8 mouse cellular contexts compared by ENCODE assay signal in genomic region chr16:13667878-13668343, GRCm38 (mm10). TPM values are rescaled to one million over a fixed set of nuclear protein-coding genes. Genes with fewer than 3 reads are reported as not detected.
DNase-seq lines count a peak whose midpoint lies in the region; ATAC-seq and TF ChIP-seq lines count a peak whose summit lies in the region.

TSS of gene Parn (minus strand) at chr16:13668170.

- H3K9me3 ChIP-seq in ES-E14 (ENCODE audit: control insufficient read depth, insufficient read depth, low read depth, low read length): no peaks in the 10 kb centered on the region
- no peaks in the 10 kb centered on the region for H3K9me3 ChIP-seq in forebrain, embryonic 16.5 days (ENCODE audit: control insufficient read depth, low read length)
- no peaks in the 10 kb centered on the region for H3K9me3 ChIP-seq in lung, embryonic 14.5 days (ENCODE audit: low read depth, low read length)

- H3K4me2 ChIP-seq in forebrain, embryonic 16.5 days (ENCODE audit: low read length): peak within 1 kb of the TSS; percentile 61
- peak within 1 kb of the TSS; percentile 65 for H3K4me2 ChIP-seq in lung, embryonic 14.5 days

- in situ Hi-C loops in ES-E14 (cut with MboI; ENCODE audit: low sequenced_read_pairs in 2 of 2, unreplicated experiment in 2 of 2): no loop called here

- peak within 1 kb of the TSS; percentile 49 for H3K27ac ChIP-seq in ES-E14 (ENCODE audit: insufficient read depth, low read depth, low read length, poor library complexity, severe bottlenecking)
- peak within 1 kb of the TSS; percentile 66 for H3K27ac ChIP-seq in forebrain, embryonic 16.5 days (ENCODE audit: low read length)
- peak within 1 kb of the TSS; percentile 91 for H3K27ac ChIP-seq in layer of hippocampus, adult 2 months
- peak within 1 kb of the TSS; percentile 76 for H3K27ac ChIP-seq in lung, embryonic 14.5 days (ENCODE audit: low read depth)
- peak within 1 kb of the TSS; percentile 60; the same call in 1 of the 2 replicates for H3K27ac ChIP-seq in olfactory bulb, adult 2 months (ENCODE audit: insufficient read depth, low read depth, low read length)
- H3K27ac ChIP-seq in thymus, adult 2 months (ENCODE audit: control insufficient read depth, insufficient read depth, low read length): peak within 1 kb of the TSS; percentile 11; the same call in 1 of the 2 replicates

- WGBS in forebrain, embryonic 16.5 days: 0% methylated on average over 35 of the region's 35 CpGs
- WGBS in lung, embryonic 14.5 days: under 1% methylated on average over 35 of the region's 35 CpGs
- WGBS in olfactory bulb, adult 2 months: under 1% methylated on average over 35 of the region's 35 CpGs
- WGBS in thymus, adult 2 months: under 1% methylated on average over 35 of the region's 35 CpGs

- DNase-seq in ES-E14 (ENCODE audit: low read depth, low spot score): peak; percentile 81
- peak; percentile 94 for DNase-seq in cerebellum, adult 11-12 months
- peak; percentile 92 to 93 for DNase-seq in heart, postnatal 36 days
- DNase-seq in layer of hippocampus, adult 2 months (ENCODE audit: low spot score in 2 of 2): peak; percentile 93 to 94
- peak; percentile 97 for DNase-seq in lung, embryonic 14.5 days
- DNase-seq in thymus, adult 2 months: peak; percentile 94

- peak within 1 kb of the TSS; percentile 75 to 81 for H3K4me3 ChIP-seq in ES-E14 (ENCODE audit: insufficient read depth in 1 of 2, low read depth in 1 of 2, low read length in 2 of 2, poor library complexity in 1 of 2, severe bottlenecking in 1 of 2)
- H3K4me3 ChIP-seq in forebrain, embryonic 16.5 days (replicated peaks; ENCODE audit: low read length): peak within 1 kb of the TSS; percentile 64
- H3K4me3 ChIP-seq in layer of hippocampus, adult 2 months: peak within 1 kb of the TSS; percentile 84
- peak within 1 kb of the TSS; percentile 67 for H3K4me3 ChIP-seq in lung, embryonic 14.5 days (ENCODE audit: low read depth, low read length)
- H3K4me3 ChIP-seq in olfactory bulb, adult 2 months (ENCODE audit: insufficient read depth, low read depth, low read length): peak within 1 kb of the TSS; percentile 84
- H3K4me3 ChIP-seq in thymus, adult 2 months (ENCODE audit: control insufficient read depth, insufficient read depth, low read length): peak within 1 kb of the TSS; percentile 64

- H3K4me1 ChIP-seq in ES-E14 (ENCODE audit: control insufficient read depth in 2 of 2, insufficient read depth in 2 of 2, low read length in 2 of 2, poor library complexity in 1 of 2): peaks cover 0 to 5% of the 10 kb centered on the region in 2 experiments; a peak in 1 of 4 replicates
- peaks cover 14% of the 10 kb centered on the region for H3K4me1 ChIP-seq in forebrain, embryonic 16.5 days (replicated peaks; ENCODE audit: control insufficient read depth, insufficient read depth, low read length)
- H3K4me1 ChIP-seq in lung, embryonic 14.5 days (ENCODE audit: insufficient read depth): 0 out of 2 replicates have a peak, but pooled peaks cover 4% of the 10 kb centered on the region
- H3K4me1 ChIP-seq in olfactory bulb, adult 2 months (ENCODE audit: control insufficient read depth, insufficient read depth, low read length): peaks cover 4% of the 10 kb centered on the region; the same call in 1 of the 2 replicates
- H3K4me1 ChIP-seq in thymus, adult 2 months (replicated peaks; ENCODE audit: control insufficient read depth, insufficient read depth, low read length): peaks cover 7% of the 10 kb centered on the region

- TF ChIP-seq CTCF in layer of hippocampus, adult 2 months (conservative IDR thresholded peaks at IDR 0.05): no peak
- TF ChIP-seq CTCF in lung, embryonic 14.5 days (IDR thresholded peaks at IDR 0.05; ENCODE audit: low read depth): 0 out of 2 replicates have a peak, but pooled peaks have one; percentile 0
- no peak for TF ChIP-seq CTCF in olfactory bulb, adult 2 months (IDR thresholded peaks at IDR 0.05; ENCODE audit: insufficient read depth, low read depth, low read length)
- TF ChIP-seq CTCF in thymus, adult 2 months (IDR thresholded peaks at IDR 0.05; ENCODE audit: borderline replicate concordance, control insufficient read depth, extremely low read depth, insufficient read depth, low read length, poor library complexity): no peak

- TF ChIP-seq POLR2A in olfactory bulb, adult 2 months (IDR thresholded peaks at IDR 0.05; ENCODE audit: insufficient read depth, low read depth, low read length): peak; percentile 68
- TF ChIP-seq POLR2A in thymus, adult 2 months (IDR thresholded peaks at IDR 0.05; ENCODE audit: control insufficient read depth, extremely low read depth, insufficient read depth, low read length, poor library complexity): peak; percentile 49; the same call in 1 of the 2 replicates

- peaks cover 6% of the 10 kb centered on the region; the same call in 1 of the 2 replicates for H3K36me3 ChIP-seq in ES-E14 (ENCODE audit: control insufficient read depth, insufficient read depth, low read length, poor library complexity, severe bottlenecking)
- peaks cover 5% of the 10 kb centered on the region; the same call in 1 of the 2 replicates for H3K36me3 ChIP-seq in forebrain, embryonic 16.5 days (ENCODE audit: control insufficient read depth, insufficient read depth)
- peaks cover 22% of the 10 kb centered on the region for H3K36me3 ChIP-seq in lung, embryonic 14.5 days (ENCODE audit: insufficient read depth)
- no peaks in the 10 kb centered on the region for H3K36me3 ChIP-seq in thymus, adult 2 months (ENCODE audit: control insufficient read depth, insufficient read depth, low read length)

- intact Hi-C loops in heart, postnatal 36 days (cut with DNase I): loop anchor here (5.0 to 10.0 kb wide), 2 partner anchors 84 to 487 kb away; no protein-coding TSS in a partner anchor

- peak; percentile 93 for ATAC-seq in forebrain, embryonic 16.5 days
- peak; percentile 85 for ATAC-seq in lung, embryonic 14.5 days (ENCODE audit: insufficient read depth)

- no peaks in the 10 kb centered on the region for H3K27me3 ChIP-seq in forebrain, embryonic 16.5 days (replicated peaks; ENCODE audit: control insufficient read depth, insufficient read depth, low read length)
- H3K27me3 ChIP-seq in lung, embryonic 14.5 days (ENCODE audit: insufficient read depth, low read length): no peaks in the 10 kb centered on the region
- H3K27me3 ChIP-seq in thymus, adult 2 months (ENCODE audit: control insufficient read depth, insufficient read depth, low read length): no peaks in the 10 kb centered on the region

- H3K9ac ChIP-seq in ES-E14 (ENCODE audit: insufficient read depth, low read depth, low read length, poor library complexity, severe bottlenecking): peak within 1 kb of the TSS; percentile 78
- peak within 1 kb of the TSS; percentile 78 for H3K9ac ChIP-seq in forebrain, embryonic 16.5 days (replicated peaks; ENCODE audit: low read depth, low read length)
- peak within 1 kb of the TSS; percentile 67 for H3K9ac ChIP-seq in lung, embryonic 14.5 days

TF ChIP-seq in ES-E14, 5 proteins besides CTCF, POLR2A, EP300 and RAD21:
- TF ChIP-seq HCFC1 (IDR thresholded peaks at IDR 0.05; ENCODE audit: borderline replicate concordance, insufficient read depth, low read length) (peak; percentile 69; the same call in 1 of the 2 replicates), MAFK (IDR thresholded peaks at IDR 0.05; ENCODE audit: insufficient read depth, low read depth, low read length) (no peak)

RNA-seq across cellular contexts. Expression of gene Parn, which starts in this region (rescaled TPM):
- total RNA-seq in ES-E14 (2012; rRNA removed): 28.1 and 30.3 TPM in 2 replicates
- 44.2 and 46.4 TPM in 2 replicates for polyA plus RNA-seq in forebrain, embryonic 16.5 days (2015; fragmentation: Nextera tagmentation; extraction: Ambion mirVana)
- 10 to 100 TPM in 1 of 2 experiments, 1 to 10 TPM in 1; 9.0 to 10.9 TPM for total RNA-seq in heart, postnatal 36 days (2021)
- 10 to 100 TPM; 23.5 to 25.6 TPM for total RNA-seq in layer of hippocampus, adult 2 months (2021)
- 40.9 and 41.7 TPM in 2 replicates for polyA plus RNA-seq in lung, embryonic 14.5 days (2014; fragmentation: Nextera tagmentation; extraction: Ambion mirVana)
- not detected in 2 replicates for polyA plus RNA-seq in olfactory bulb, adult 2 months (2012; ENCODE audit: insufficient read depth, insufficient read length, low replicate concordance, missing spikeins)
- polyA plus RNA-seq in thymus, adult 2 months (2012; rRNA removed): 16.1 and 21.0 TPM in 2 replicates

Comparison
In these comparisons a context has a peak if more than half of its experiments do, and no peak if none do; other contexts are left out.
1. Peak in every context shown above with its lines: DNase-seq, ATAC-seq, H3K4me3 ChIP-seq and H3K27ac ChIP-seq.
2. RNA of gene Parn (polyA plus RNA-seq): 44.2 to 46.4 TPM in forebrain, embryonic 16.5 days, 40.9 to 41.7 TPM in lung, embryonic 14.5 days and 16.1 to 21.0 TPM in thymus, adult 2 months; not detected in olfactory bulb, adult 2 months; every median in the first group is over 10 times any median in the second.
3. H3K27ac ChIP-seq: peak in every context shown above with its lines; median percentile 91 in layer of hippocampus, adult 2 months; 76 in lung, embryonic 14.5 days; 66 in forebrain, embryonic 16.5 days; 60 in olfactory bulb, adult 2 months; 49 in ES-E14; 11 in thymus, adult 2 months.